In the genomic region with DNA sequence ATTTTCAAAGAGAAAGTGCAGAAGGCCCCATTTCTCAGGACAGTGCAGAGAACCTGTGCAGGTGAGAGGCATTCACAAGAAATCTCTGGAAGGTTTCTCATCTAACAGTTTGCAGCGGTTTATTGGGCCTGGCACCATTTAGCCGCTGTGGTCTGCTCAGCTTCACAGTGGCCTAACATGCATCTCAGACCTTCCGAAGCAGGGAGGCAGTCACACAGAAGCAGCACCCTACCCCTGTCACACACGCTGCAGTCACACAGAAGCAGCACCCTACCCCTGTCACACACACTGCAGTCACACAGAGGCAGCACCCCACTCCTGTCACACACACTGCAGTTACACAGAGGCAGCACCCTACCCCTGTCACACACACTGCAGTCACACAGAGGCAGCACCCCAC, we compare ENCODE assay signal across 24 mouse cellular contexts.
"Had no signal": no experiment of that assay in that cellular context is flagged by ENCODE, and none has a peak within 500 bp of the region (broad histone marks: within the 10 kb centered on the region; RNA-seq: fewer than 3 reads in every experiment).

No protein-coding gene starts in this region.

- H3K4me1 ChIP-seq: embryonic facial prominence, embryonic 12.5 days had no signal

- H3K4me3 ChIP-seq: embryonic facial prominence, embryonic 10.5 days; embryonic facial prominence, embryonic 12.5 days; embryonic facial prominence, embryonic 13.5 days; embryonic facial prominence, embryonic 15.5 days; erythroblast, embryonic 14.5 days; forebrain, embryonic 10.5 days; forebrain, embryonic 12.5 days; forebrain, embryonic 13.5 days; forebrain, embryonic 15.5 days; gastrocnemius, adult 2 months; heart, adult 2 months; heart, embryonic 12.5 days had no signal

- H3K27me3 ChIP-seq: embryonic facial prominence, embryonic 12.5 days; embryonic facial prominence, embryonic 13.5 days; embryonic facial prominence, embryonic 15.5 days; forebrain, embryonic 12.5 days; forebrain, embryonic 13.5 days; forebrain, embryonic 15.5 days; heart, embryonic 12.5 days had no signal

- H3K9me3 ChIP-seq: embryonic facial prominence, embryonic 10.5 days; embryonic facial prominence, embryonic 12.5 days; embryonic facial prominence, embryonic 13.5 days; embryonic facial prominence, embryonic 15.5 days; forebrain, embryonic 10.5 days; forebrain, embryonic 12.5 days; forebrain, embryonic 13.5 days; forebrain, embryonic 15.5 days; heart, embryonic 12.5 days had no signal

- H3K36me3 ChIP-seq: embryonic facial prominence, embryonic 10.5 days; embryonic facial prominence, embryonic 12.5 days; embryonic facial prominence, embryonic 13.5 days; embryonic facial prominence, embryonic 15.5 days; forebrain, embryonic 10.5 days; forebrain, embryonic 12.5 days; forebrain, embryonic 15.5 days; heart, embryonic 12.5 days had no signal

- DNase-seq: cerebellum, adult 8-10 months; cerebellum, adult 9-10 months; cerebellum, adult 9-11 months; cerebellum, postnatal 10 days; cerebellum, postnatal 36 days; embryo, embryonic 11 days; forebrain, postnatal 0 days; gastrocnemius, adult 2 months; gastrocnemius, postnatal 10 days; gastrocnemius, postnatal 14 days; gastrocnemius, postnatal 25 days; gastrocnemius, postnatal 36 days; heart, adult 18-20 months; heart, adult 2 months had no signal

- H3K27ac ChIP-seq: embryonic facial prominence, embryonic 10.5 days; embryonic facial prominence, embryonic 12.5 days; embryonic facial prominence, embryonic 13.5 days; embryonic facial prominence, embryonic 15.5 days; forebrain, embryonic 10.5 days; forebrain, embryonic 12.5 days; forebrain, embryonic 13.5 days; forebrain, embryonic 15.5 days; gastrocnemius, adult 2 months; heart, adult 2 months had no signal
